Mouse (Mus musculus): ENCODE data around the gene Acot3. TPM values are rescaled to one million over a fixed set of nuclear protein-coding genes. Genes with fewer than 3 reads are reported as not detected.
"Not testable (repeated sequence)": the region's sequence is repeated elsewhere in the genome, so short reads cannot be mapped to it uniquely, and the experiment has no call there.

The Acot3 gene
- polyA plus RNA-seq, 1 experiment from 2014 or later = 0.92 TPM

- Histone ChIP-seq H3K4me1 (ENCODE audit: control insufficient read depth, insufficient read depth, low read length) (no peaks in the 10 kb centered on the region), H3K4me2 (ENCODE audit: low read depth, low read length) (peak within 1 kb of the TSS; percentile 76), H3K9ac (ENCODE audit: low read length) (peak within 1 kb of the TSS; percentile 50), H3K9me3 (replicated peaks; ENCODE audit: control insufficient read depth, low read length) (no peaks in the 10 kb centered on the region), H3K36me3 (ENCODE audit: control insufficient read depth, insufficient read depth) (no peaks in the 10 kb centered on the region), H3K4me3 (ENCODE audit: low read length) (peak within 1 kb of the TSS; percentile 53), H3K27me3 (ENCODE audit: control insufficient read depth, insufficient read depth, low read length) (peaks cover 12% of the 10 kb centered on the region), H3K27ac (ENCODE audit: low read length) (no peak within 1 kb of the TSS)
- 54% methylated on average over 9 of the region's 9 CpGs for WGBS
- ATAC-seq (replicated peaks; ENCODE audit: extremely low read depth, insufficient read depth, low FRiP score) = no peak
These were observed 17.0 kb downstream of the Acot3 start, which contains the start of gene Acot5 for GRCm38 (mm10) chr12:84068986-84069385. TSS of gene Acot5 (plus strand) at chr12:84069325.

- 1% methylated on average over 45 of the region's 52 CpGs for WGBS
These were observed 17.6 kb downstream of the Acot3 start for GRCm38 (mm10) chr12:84069582-84069981.

GRCm38 (mm10) chr12:84071696-84072095 lies 19.8 kb downstream of the Acot3 start:
- 82% methylated on average over 2 of the region's 2 CpGs for WGBS
- H3K4me2 ChIP-seq (ENCODE audit: low read depth, low read length) = no peak overlapping the region
- H3K9me3 ChIP-seq (replicated peaks; ENCODE audit: control insufficient read depth, low read length) = no peaks in the 10 kb centered on the region

More at GRCm38 (mm10) chr12:84069582-84069981, 17.6 kb downstream of the Acot3 start:
- Histone ChIP-seq H3K4me2 (ENCODE audit: low read depth, low read length) (peak overlapping the region; percentile 76), H3K9ac (ENCODE audit: low read length) (peak overlapping the region; percentile 50), H3K27me3 (ENCODE audit: control insufficient read depth, insufficient read depth, low read length) (peaks cover 12% of the 10 kb centered on the region), H3K4me3 (ENCODE audit: low read length) (peak overlapping the region; percentile 53)
- not testable (repeated sequence) for H3K4me1 ChIP-seq (ENCODE audit: control insufficient read depth, insufficient read depth, low read length); H3K9me3 ChIP-seq (replicated peaks; ENCODE audit: control insufficient read depth, low read length); H3K36me3 ChIP-seq (ENCODE audit: control insufficient read depth, insufficient read depth); H3K27ac ChIP-seq (ENCODE audit: low read length); ATAC-seq (replicated peaks; ENCODE audit: extremely low read depth, insufficient read depth, low FRiP score)

GRCm38 (mm10) chr12:84077371-84077990 lies 25.5 kb downstream of the Acot3 start:
- no peak for ATAC-seq (replicated peaks; ENCODE audit: extremely low read depth, insufficient read depth, low FRiP score)
- no peak overlapping the region for H3K27ac ChIP-seq (ENCODE audit: low read length)
- 79% methylated on average over 4 of the region's 4 CpGs for WGBS
- H3K9ac ChIP-seq (ENCODE audit: low read length) = no peak overlapping the region
- no peak overlapping the region for H3K4me3 ChIP-seq (ENCODE audit: low read length)
- no peaks in the 10 kb centered on the region for H3K27me3 ChIP-seq (ENCODE audit: control insufficient read depth, insufficient read depth, low read length)
- H3K9me3 ChIP-seq (replicated peaks; ENCODE audit: control insufficient read depth, low read length) = no peaks in the 10 kb centered on the region
- H3K4me2 ChIP-seq (ENCODE audit: low read depth, low read length) = no peak overlapping the region
- no peaks in the 10 kb centered on the region for H3K36me3 ChIP-seq (ENCODE audit: control insufficient read depth, insufficient read depth)
- no peaks in the 10 kb centered on the region for H3K4me1 ChIP-seq (ENCODE audit: control insufficient read depth, insufficient read depth, low read length)

More at GRCm38 (mm10) chr12:84071696-84072095, 19.8 kb downstream of the Acot3 start:
- no peaks in the 10 kb centered on the region for H3K4me1 ChIP-seq (ENCODE audit: control insufficient read depth, insufficient read depth, low read length)
- no peak overlapping the region for H3K9ac ChIP-seq (ENCODE audit: low read length)
- H3K27me3 ChIP-seq (ENCODE audit: control insufficient read depth, insufficient read depth, low read length) = peaks cover 12% of the 10 kb centered on the region
- H3K36me3 ChIP-seq (ENCODE audit: control insufficient read depth, insufficient read depth) = no peaks in the 10 kb centered on the region
- H3K4me3 ChIP-seq (ENCODE audit: low read length) = no peak overlapping the region
- H3K27ac ChIP-seq (ENCODE audit: low read length) = no peak overlapping the region
- ATAC-seq (replicated peaks; ENCODE audit: extremely low read depth, insufficient read depth, low FRiP score) = no peak

- H3K9ac ChIP-seq (ENCODE audit: low read length) = no peak overlapping the region
- WGBS = 80% methylated on average over 2 of the region's 2 CpGs
- H3K9me3 ChIP-seq (replicated peaks; ENCODE audit: control insufficient read depth, low read length) = peaks cover 6% of the 10 kb centered on the region; the same call in 1 of the 2 replicates
- no peak for ATAC-seq (replicated peaks; ENCODE audit: extremely low read depth, insufficient read depth, low FRiP score)
- H3K27ac ChIP-seq (ENCODE audit: low read length) = no peak overlapping the region
- no peaks in the 10 kb centered on the region for H3K36me3 ChIP-seq (ENCODE audit: control insufficient read depth, insufficient read depth)
- no peak overlapping the region for H3K4me3 ChIP-seq (ENCODE audit: low read length)
- no peaks in the 10 kb centered on the region for H3K4me1 ChIP-seq (ENCODE audit: control insufficient read depth, insufficient read depth, low read length)
- no peaks in the 10 kb centered on the region for H3K27me3 ChIP-seq (ENCODE audit: control insufficient read depth, insufficient read depth, low read length)
- H3K4me2 ChIP-seq (ENCODE audit: low read depth, low read length) = no peak overlapping the region
These were observed 31.9 kb downstream of the Acot3 start for GRCm38 (mm10) chr12:84083842-84084241.

GRCm38 (mm10) chr12:84084581-84084980 lies 32.6 kb downstream of the Acot3 start:
- no peak overlapping the region for H3K9ac ChIP-seq (ENCODE audit: low read length)
- H3K4me3 ChIP-seq (ENCODE audit: low read length) = no peak overlapping the region
- H3K36me3 ChIP-seq (ENCODE audit: control insufficient read depth, insufficient read depth) = no peaks in the 10 kb centered on the region
- no peak overlapping the region for H3K4me2 ChIP-seq (ENCODE audit: low read depth, low read length)
- no peak for ATAC-seq (replicated peaks; ENCODE audit: extremely low read depth, insufficient read depth, low FRiP score)
- H3K9me3 ChIP-seq (replicated peaks; ENCODE audit: control insufficient read depth, low read length) = peaks cover 9% of the 10 kb centered on the region; the same call in 1 of the 2 replicates
- no peaks in the 10 kb centered on the region for H3K27me3 ChIP-seq (ENCODE audit: control insufficient read depth, insufficient read depth, low read length)
- no peaks in the 10 kb centered on the region for H3K4me1 ChIP-seq (ENCODE audit: control insufficient read depth, insufficient read depth, low read length)
- no peak overlapping the region for H3K27ac ChIP-seq (ENCODE audit: low read length)
- 70% methylated on average over 4 of the region's 4 CpGs for WGBS

GRCm38 (mm10) chr12:84094666-84095065 lies 42.7 kb downstream of the Acot3 start:
- H3K9ac ChIP-seq (ENCODE audit: low read length); H3K4me3 ChIP-seq (ENCODE audit: low read length); ATAC-seq (replicated peaks; ENCODE audit: extremely low read depth, insufficient read depth, low FRiP score); H3K27me3 ChIP-seq (ENCODE audit: control insufficient read depth, insufficient read depth, low read length); H3K4me2 ChIP-seq (ENCODE audit: low read depth, low read length); H3K4me1 ChIP-seq (ENCODE audit: control insufficient read depth, insufficient read depth, low read length); H3K36me3 ChIP-seq (ENCODE audit: control insufficient read depth, insufficient read depth); H3K9me3 ChIP-seq (replicated peaks; ENCODE audit: control insufficient read depth, low read length); H3K27ac ChIP-seq (ENCODE audit: low read length): not testable (repeated sequence)
- 83% methylated on average over 5 of the region's 5 CpGs for WGBS

- H3K4me2 ChIP-seq (ENCODE audit: low read depth, low read length) = no peak overlapping the region
- H3K27me3 ChIP-seq (ENCODE audit: control insufficient read depth, insufficient read depth, low read length) = no peaks in the 10 kb centered on the region
- no peaks in the 10 kb centered on the region for H3K36me3 ChIP-seq (ENCODE audit: control insufficient read depth, insufficient read depth)
- no peak overlapping the region for H3K4me3 ChIP-seq (ENCODE audit: low read length)
- H3K9me3 ChIP-seq (replicated peaks; ENCODE audit: control insufficient read depth, low read length) = no peaks in the 10 kb centered on the region
- H3K9ac ChIP-seq (ENCODE audit: low read length) = no peak overlapping the region
- no peak for ATAC-seq (replicated peaks; ENCODE audit: extremely low read depth, insufficient read depth, low FRiP score)
- 92% methylated on average over 2 of the region's 2 CpGs for WGBS
- no peaks in the 10 kb centered on the region for H3K4me1 ChIP-seq (ENCODE audit: control insufficient read depth, insufficient read depth, low read length)
- H3K27ac ChIP-seq (ENCODE audit: low read length) = no peak overlapping the region
These were observed 47.7 kb downstream of the Acot3 start for GRCm38 (mm10) chr12:84099605-84100004.

- Histone ChIP-seq H3K4me1 (ENCODE audit: control insufficient read depth, insufficient read depth, low read length) (no peaks in the 10 kb centered on the region), H3K27me3 (ENCODE audit: control insufficient read depth, insufficient read depth, low read length) (no peaks in the 10 kb centered on the region), H3K9ac (ENCODE audit: low read length) (no peak overlapping the region), H3K4me2 (ENCODE audit: low read depth, low read length) (peak overlapping the region; percentile 78; the same call in 1 of the 2 replicates), H3K9me3 (replicated peaks; ENCODE audit: control insufficient read depth, low read length) (no peaks in the 10 kb centered on the region), H3K36me3 (ENCODE audit: control insufficient read depth, insufficient read depth) (no peaks in the 10 kb centered on the region), H3K4me3 (ENCODE audit: low read length) (no peak overlapping the region), H3K27ac (ENCODE audit: low read length) (no peak overlapping the region)
- no peak for ATAC-seq (replicated peaks; ENCODE audit: extremely low read depth, insufficient read depth, low FRiP score)
- 58% methylated on average over 1 of the region's 1 CpGs for WGBS
These were observed 48.1 kb downstream of the Acot3 start for GRCm38 (mm10) chr12:84100071-84100470.
